Mouse (Mus musculus) frontal cortex, postnatal 36 days (tissue): Measurements from ENCODE around the gene Itgb3.
A peak's percentile ranks its signal among the peaks of the same experiment; 100 is the strongest.

Source experiments
- DNase-seq, 2 experiments: peaks; one replicate each; pipeline ENCODE4 v3.0.0; 2022; ENCODE audit warnings: low spot score in 2 of 2

Itgb3 gene

GRCm38 (mm10) chr11:104661106-104661505 is 53.3 kb downstream of the Itgb3 start:
- no peak for DNase-seq

GRCm38 (mm10) chr11:104661531-104662205 is 53.9 kb downstream of the Itgb3 start:
- peak in 1 of 2 experiments; percentile 40 for DNase-seq

- DNase-seq: no peak
Measured at GRCm38 (mm10) chr11:104662573-104662972, 54.8 kb downstream of the Itgb3 start.

GRCm38 (mm10) chr11:104663241-104663877 is 55.6 kb downstream of the Itgb3 start:
- no peak for DNase-seq

GRCm38 (mm10) chr11:104663878-104664261 is 56.1 kb downstream of the Itgb3 start:
- DNase-seq: no peak

- no peak for DNase-seq
Measured at GRCm38 (mm10) chr11:104664441-104664840, 56.6 kb downstream of the Itgb3 start.

GRCm38 (mm10) chr11:104667399-104667798 is 59.6 kb downstream of the Itgb3 start:
- no peak for DNase-seq

- DNase-seq: no peak
Measured at GRCm38 (mm10) chr11:104673412-104673811, 65.6 kb downstream of the Itgb3 start.

GRCm38 (mm10) chr11:104674768-104675167 is 67.0 kb downstream of the Itgb3 start:
- no peak for DNase-seq

- no peak for DNase-seq
Measured at GRCm38 (mm10) chr11:104685548-104685947, 77.7 kb downstream of the Itgb3 start, which contains the start of gene Gm11639. Gene Gm11639 (plus strand): TSS chr11:104685707.

GRCm38 (mm10) chr11:104693235-104693634 is 85.4 kb downstream of the Itgb3 start:
- DNase-seq: peak; percentile 14 to 53

- no peak for DNase-seq
Measured at GRCm38 (mm10) chr11:104704097-104704496, 96.3 kb downstream of the Itgb3 start.

GRCm38 (mm10) chr11:104707084-104707483 is 99.3 kb downstream of the Itgb3 start:
- no peak for DNase-seq
